Mouse (Mus musculus) bone marrow, adult 2 months (tissue): ENCODE data around the gene Clcnka. TPM values are rescaled to one million over a fixed set of nuclear protein-coding genes. Genes with fewer than 3 reads are reported as not detected.

Experiments
- H3K27ac ChIP-seq: fragments of 200-500 bp; 2 replicates; pipeline ENCODE4 v1.5.1; 2012; ENCODE audit warnings: low read depth, mild to moderate bottlenecking, control low read depth, inconsistent platforms, low read length; ENCODE audit not compliant: control insufficient read depth, poor library complexity, insufficient read depth
- H3K4me1 ChIP-seq: fragments of 200-500 bp; 2 replicates; pipeline ENCODE4 v1.6.1; 2011; ENCODE audit warnings: low read length; ENCODE audit not compliant: control insufficient read depth, insufficient read depth
- H3K4me3 ChIP-seq: fragments of 200-500 bp; replicated peaks from 2 replicates; pipeline ENCODE3; 2011; ENCODE audit warnings: mild to moderate bottlenecking, low read depth, low read length, control low read depth; ENCODE audit not compliant: control insufficient read depth
- CTCF ChIP-seq: fragments of 200-500 bp; IDR thresholded peaks from 2 replicates; pipeline ENCODE4 v1.5.1; 2011; ENCODE audit warnings: low read length, control low read depth; ENCODE audit not compliant: control insufficient read depth, insufficient read depth
- POLR2A ChIP-seq: fragments of 200-500 bp; IDR thresholded peaks from 2 replicates; pipeline ENCODE4 v1.6.1; 2011; ENCODE audit warnings: low read depth, mild to moderate bottlenecking, control low read depth, low read length, borderline replicate concordance; ENCODE audit not compliant: control insufficient read depth
- WGBS: fragments of 180-500 bp; shearing (Covaris S2); methylation state at CpG from one replicate; pipeline ENCODE4 v1.1.7; 2018; 5-methylcytosine and 5-hydroxymethylcytosine counted together
- polyA plus RNA-seq: library from polyadenylated mRNA; stranded (reverse); fragments of >200 nt; gene quantifications from 2 replicates; pipeline ENCODE4 v1.2.4, GENCODE M21; 2011; ENCODE audit warnings: low replicate concordance; ENCODE audit not compliant: missing spikeins, insufficient read depth, insufficient read length

Clcnka gene
- polyA plus RNA-seq, 1 experiment: not detected

GRCm38 (mm10) chr4:141345219-141345618, 53.3 kb downstream of the Clcnka start:
- H3K27ac ChIP-seq: no peak overlapping the region
- 85% methylated on average over 12 of the region's 12 CpGs for WGBS
- H3K4me1 ChIP-seq: no peaks in the 10 kb centered on the region
- TF ChIP-seq POLR2A (no peak), CTCF (no peak)
- H3K4me3 ChIP-seq: no peak overlapping the region

GRCm38 (mm10) chr4:141343515-141343914, 55.0 kb downstream of the Clcnka start:
- TF ChIP-seq CTCF (no peak), POLR2A (no peak)
- WGBS: 80% methylated on average over 7 of the region's 7 CpGs
- Histone ChIP-seq H3K27ac (no peak overlapping the region), H3K4me1 (peaks cover 1% of the 10 kb centered on the region; the same call in 1 of the 2 replicates), H3K4me3 (no peak overlapping the region)

- Histone ChIP-seq H3K4me3 (no peak overlapping the region), H3K4me1 (peaks cover 1% of the 10 kb centered on the region; the same call in 1 of the 2 replicates), H3K27ac (no peak overlapping the region)
- TF ChIP-seq POLR2A: no peak
- no peak for TF ChIP-seq CTCF
- WGBS: 67% methylated on average over 7 of the region's 7 CpGs
Measured at GRCm38 (mm10) chr4:141341477-141341876, 57.0 kb downstream of the Clcnka start.

- no peak overlapping the region for H3K27ac ChIP-seq
- peaks cover 1% of the 10 kb centered on the region; the same call in 1 of the 2 replicates for H3K4me1 ChIP-seq
- no peak overlapping the region for H3K4me3 ChIP-seq
- WGBS: 46% methylated on average over 1 of the region's 1 CpGs
- TF ChIP-seq CTCF: no peak
- TF ChIP-seq POLR2A: no peak
Measured at GRCm38 (mm10) chr4:141338853-141339252, 59.7 kb downstream of the Clcnka start.

GRCm38 (mm10) chr4:141337986-141338385, 60.5 kb downstream of the Clcnka start:
- WGBS: 80% methylated on average over 6 of the region's 6 CpGs
- peaks cover 1% of the 10 kb centered on the region; the same call in 1 of the 2 replicates for H3K4me1 ChIP-seq

GRCm38 (mm10) chr4:141336196-141336595, 62.3 kb downstream of the Clcnka start:
- Histone ChIP-seq H3K4me3 (no peak overlapping the region), H3K4me1 (peaks cover 1% of the 10 kb centered on the region; the same call in 1 of the 2 replicates), H3K27ac (no peak overlapping the region)
- no peak for TF ChIP-seq POLR2A
- TF ChIP-seq CTCF: no peak
- 75% methylated on average over 6 of the region's 6 CpGs for WGBS

More at GRCm38 (mm10) chr4:141337986-141338385, 60.5 kb downstream of the Clcnka start:
- no peak for TF ChIP-seq CTCF
- no peak for TF ChIP-seq POLR2A
- Histone ChIP-seq H3K4me3 (no peak overlapping the region), H3K27ac (no peak overlapping the region)

GRCm38 (mm10) chr4:141335263-141335796, 63.2 kb downstream of the Clcnka start:
- Histone ChIP-seq H3K4me3 (no peak overlapping the region), H3K4me1 (peaks cover 1% of the 10 kb centered on the region; the same call in 1 of the 2 replicates), H3K27ac (no peak overlapping the region)
- TF ChIP-seq CTCF (no peak), POLR2A (no peak)
- WGBS: 40% methylated on average over 3 of the region's 3 CpGs

- Histone ChIP-seq H3K27ac (no peak overlapping the region), H3K4me3 (no peak overlapping the region), H3K4me1 (peaks cover 1% of the 10 kb centered on the region; the same call in 1 of the 2 replicates)
- TF ChIP-seq CTCF (no peak), POLR2A (no peak)
- WGBS: 65% methylated on average over 5 of the region's 5 CpGs
Measured at GRCm38 (mm10) chr4:141334695-141335094, 63.8 kb downstream of the Clcnka start.

Other genes starting within 250 kb of the Clcnka start
- gene Rsg1, start 184.8 kb downstream of the Clcnka start, polyA plus RNA-seq: 2.1 TPM in 1 of 2 replicates, not detected in the other
- gene Arhgef19, start 159.2 kb downstream of the Clcnka start, polyA plus RNA-seq: 1.1 TPM in 1 of 2 replicates, not detected in the other
- 5.7 and 14.2 TPM in 2 replicates for gene Epha2, start 97.5 kb downstream of the Clcnka start, polyA plus RNA-seq
- gene Fam131c, start 30.5 kb downstream of the Clcnka start, polyA plus RNA-seq: not detected in 2 replicates
- gene Clcnkb, start 17.3 kb upstream of the Clcnka start, polyA plus RNA-seq: not detected in 2 replicates
- gene Hspb7, start 22.1 kb upstream of the Clcnka start, polyA plus RNA-seq: 0.34 and 0.72 TPM in 2 replicates
- not detected in 2 replicates for gene Srarp, start 37.4 kb upstream of the Clcnka start, polyA plus RNA-seq
- gene Zbtb17, start 45.9 kb upstream of the Clcnka start, polyA plus RNA-seq: 12.1 and 24.1 TPM in 2 replicates
- gene Spen, start 139.9 kb upstream of the Clcnka start, polyA plus RNA-seq: 22.2 and 33.2 TPM in 2 replicates
- 1.2 and 9.3 TPM in 2 replicates for gene Fblim1, start 207.4 kb upstream of the Clcnka start, polyA plus RNA-seq
- gene Tmem82, start 219.9 kb upstream of the Clcnka start, polyA plus RNA-seq: 0.57 and 1.8 TPM in 2 replicates
- gene Slc25a34, start 225.1 kb upstream of the Clcnka start, polyA plus RNA-seq: 5.6 and 5.8 TPM in 2 replicates